Mouse (Mus musculus) liver, embryonic 14.5 days (tissue): Measurements from ENCODE around the gene Efcab9.

Experiments used
- CTCF ChIP-seq: IDR thresholded peaks from 2 replicates; pipeline ENCODE4 v1.5.1; 2016; ENCODE audit warnings: antibody characterized with exemption, low read depth, control low read depth
- EP300 ChIP-seq: IDR thresholded peaks from 2 replicates; pipeline ENCODE4 v1.6.1; 2016; ENCODE audit warnings: antibody characterized with exemption, low read depth

DNA sequence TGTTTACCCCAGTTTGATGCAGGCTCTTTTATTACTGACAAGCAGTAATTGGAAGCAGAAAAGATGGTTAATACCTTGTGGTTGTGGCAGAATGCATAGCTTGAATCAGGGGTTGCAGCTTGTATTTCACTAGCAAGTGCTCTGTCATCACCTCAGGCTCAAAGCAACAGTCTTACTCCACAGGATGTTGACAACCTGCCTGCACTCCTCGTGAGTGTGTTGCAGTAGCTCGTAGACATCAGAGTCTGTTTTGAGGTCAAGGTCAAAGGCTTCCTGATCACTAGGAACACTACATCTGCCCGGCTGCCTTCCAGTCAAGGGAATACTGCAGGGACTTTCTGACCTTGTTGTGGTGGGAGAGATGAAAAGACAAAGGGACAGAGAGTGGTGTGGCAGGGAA, 45.3 kb downstream of the Efcab9 start:
- TF ChIP-seq CTCF (no peak), EP300 (no peak)
